Mouse (Mus musculus): ENCODE measurements at regions not wholly inside any gene's neighbourhood (a gene's known extent, or its start where the extent isn't known, plus 50 kb on each side); places are given as distances from the start of the nearest gene placed in this dataset.

DNA sequence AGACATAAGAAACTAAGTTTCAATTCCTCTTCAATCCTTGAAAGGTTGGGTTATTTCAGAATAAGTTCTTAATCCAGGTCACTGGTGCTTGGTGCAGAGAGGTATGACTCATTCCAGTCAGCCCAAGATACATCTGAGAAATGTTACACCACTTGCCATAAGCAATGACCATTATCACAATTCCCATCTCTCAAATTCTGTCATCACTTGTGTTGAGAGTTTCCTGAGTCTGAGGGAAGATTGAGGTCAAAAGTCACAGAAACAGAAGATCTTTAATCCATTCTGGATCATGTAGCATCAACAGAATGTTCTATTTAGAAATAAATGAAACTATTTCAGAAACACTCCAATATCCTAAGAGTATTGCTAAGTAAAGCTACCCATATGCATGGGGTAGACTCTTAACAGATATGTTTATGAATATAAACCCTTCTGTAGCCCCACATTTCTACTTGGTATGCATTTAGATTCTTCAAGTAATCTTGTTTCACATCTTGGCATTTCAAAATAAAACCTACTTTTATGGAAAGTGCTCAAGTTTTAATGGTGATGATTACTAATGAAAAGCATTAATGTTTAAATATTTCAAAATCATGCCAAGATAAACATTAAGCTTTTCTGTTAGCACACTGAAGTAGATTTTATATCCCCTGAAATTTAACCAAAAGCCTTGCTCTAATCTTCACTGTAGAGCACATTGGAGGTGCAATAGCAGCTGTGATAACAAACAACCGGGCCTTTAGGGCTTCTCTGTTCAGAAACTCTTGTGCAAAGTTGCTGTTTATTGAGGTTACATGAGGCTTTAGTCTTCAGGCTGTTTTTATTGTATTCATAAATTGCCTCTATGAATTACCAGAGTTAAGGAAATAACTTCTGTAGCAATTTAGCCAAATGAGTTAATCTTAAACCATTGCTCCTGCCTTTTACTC lies 701.2 kb upstream of the Impad1 start:
- no peak for TF ChIP-seq CTCF (IDR thresholded peaks at IDR 0.05; ENCODE audit: borderline replicate concordance, insufficient read depth, low read depth, low read length)
- no peak for TF ChIP-seq POLR2A (IDR thresholded peaks at IDR 0.05; ENCODE audit: borderline replicate concordance, insufficient read depth, low read length)

Data from cerebellum, adult 2 months (tissue).